Mouse (Mus musculus) heart, embryonic 14.5 days (tissue): ENCODE measurements around the gene H2-T24. TPM values are rescaled to one million over a fixed set of nuclear protein-coding genes. Genes with fewer than 3 reads are reported as not detected.

Experiments
- microRNA counts: library from miRNA; unstranded; fragments of <30 nt; microRNA quantifications from one replicate; lab custom pipeline; 2016
- microRNA-seq: library from miRNA; unstranded; fragments of <30 nt; microRNA quantifications from one replicate; pipeline ENCODE4, GENCODE M21; 2016
- polyA plus RNA-seq: library from polyadenylated mRNA; unstranded; fragments of >200 nt; fragmentation: Nextera tagmentation; extraction: Ambion mirVana; gene quantifications from 2 replicates; pipeline ENCODE4 v1.2.1, GENCODE M21; 2014

The H2-T24 gene
- polyA plus RNA-seq, 1 experiment from 2014 or later, result 2.6 TPM

MicroRNAs within 50 kb of the gene (microRNA counts, 519-probe panel; counts per million panel counts)
- 322 counts per million, percentile 70 among the panel's probes with 10 or more counts for microRNA mmu-miR-877 (lab: Ali Mortazavi, UCI)

Small RNA genes within 50 kb of the gene (microRNA-seq; reads per million reads assigned to microRNA genes)
- 115 reads per million, percentile 53 among the genes with 10 or more reads in this experiment for gene Mir877

Other genes starting within 250 kb of the H2-T24 start
- 20.8 and 27.3 TPM in 2 replicates for gene Ier3, start 198.9 kb downstream of the H2-T24 start, polyA plus RNA-seq
- gene Flot1, start 197.3 kb downstream of the H2-T24 start, polyA plus RNA-seq, result 86.8 and 93.7 TPM in 2 replicates
- gene Tubb5, start 182.3 kb downstream of the H2-T24 start, polyA plus RNA-seq, result 673 and 698 TPM in 2 replicates
- gene Mdc1, start 179.0 kb downstream of the H2-T24 start, polyA plus RNA-seq, result 15.3 and 16.1 TPM in 2 replicates
- gene Nrm, start 159.2 kb downstream of the H2-T24 start, polyA plus RNA-seq, result 44.0 and 44.9 TPM in 2 replicates
- 17.3 and 19.4 TPM in 2 replicates for gene Ppp1r18, start 155.0 kb downstream of the H2-T24 start, polyA plus RNA-seq
- 18.6 and 22.0 TPM in 2 replicates for gene Dhx16, start 140.7 kb downstream of the H2-T24 start, polyA plus RNA-seq
- gene 2310061I04Rik, start 123.1 kb downstream of the H2-T24 start, polyA plus RNA-seq, result 28.7 and 28.9 TPM in 2 replicates
- 52.5 and 53.1 TPM in 2 replicates for gene Atat1, start 110.5 kb downstream of the H2-T24 start, polyA plus RNA-seq
- 65.8 and 67.0 TPM in 2 replicates for gene Mrps18b, start 104.2 kb downstream of the H2-T24 start, polyA plus RNA-seq
- 21.8 and 23.6 TPM in 2 replicates for gene Ppp1r10, start 104.1 kb downstream of the H2-T24 start, polyA plus RNA-seq
- gene Abcf1, start 50.8 kb downstream of the H2-T24 start, polyA plus RNA-seq, result 57.0 and 58.3 TPM in 2 replicates
- gene Gnl1, start 40.7 kb downstream of the H2-T24 start, polyA plus RNA-seq, result 26.2 and 27.2 TPM in 2 replicates
- gene Prr3, start 40.3 kb downstream of the H2-T24 start, polyA plus RNA-seq, result 10.9 and 11.2 TPM in 2 replicates
- gene H2-T23, start 12.3 kb upstream of the H2-T24 start, polyA plus RNA-seq, result 4.2 and 4.4 TPM in 2 replicates
- 7.4 and 8.7 TPM in 2 replicates for gene H2-T22, start 22.2 kb upstream of the H2-T24 start, polyA plus RNA-seq
- gene Gm6034, start 22.4 kb upstream of the H2-T24 start, polyA plus RNA-seq, result not detected in 2 replicates
- not detected in 2 replicates for gene Gm11127, start 37.8 kb upstream of the H2-T24 start, polyA plus RNA-seq
- not detected in 2 replicates for gene Gm19684, start 101.1 kb upstream of the H2-T24 start, polyA plus RNA-seq
- gene Gm7030, start 108.9 kb upstream of the H2-T24 start, polyA plus RNA-seq, result not detected in 2 replicates
- not detected in 2 replicates for gene Gm8909, start 148.0 kb upstream of the H2-T24 start, polyA plus RNA-seq
- not detected in 2 replicates for gene H2-T3, start 169.7 kb upstream of the H2-T24 start, polyA plus RNA-seq
- gene Rpp21, start 237.5 kb upstream of the H2-T24 start, polyA plus RNA-seq, result 108 and 111 TPM in 2 replicates